Mouse (Mus musculus): ENCODE measurements around the gene Lenep. TPM values are rescaled to one million over a fixed set of nuclear protein-coding genes. Genes with fewer than 3 reads are reported as not detected.
A peak's percentile ranks its signal among the peaks of the same experiment; 100 is the strongest.

The Lenep gene
- polyA plus RNA-seq, 1 experiment from 2014 or later = 0.26 TPM

GRCm38 (mm10) chr3:89373581-89374231 is 28.9 kb downstream of the Lenep start:
- Histone ChIP-seq H3K9me3 (replicated peaks) (no peaks in the 10 kb centered on the region), H3K27ac (no peak overlapping the region), H3K4me3 (no peak overlapping the region), H3K27me3 (ENCODE audit: low read depth, poor library complexity, severe bottlenecking) (no peaks in the 10 kb centered on the region), H3K4me1 (peaks cover 17% of the 10 kb centered on the region), H3K36me3 (no peaks in the 10 kb centered on the region)
- DNase-seq (ENCODE audit: low spot score) = no peak
- 47% methylated on average over 5 of the region's 5 CpGs for WGBS

GRCm38 (mm10) chr3:89367338-89367737 is 35.3 kb downstream of the Lenep start:
- H3K4me1 ChIP-seq = peaks cover 20% of the 10 kb centered on the region
- no peak for DNase-seq (ENCODE audit: low spot score)
- H3K4me3 ChIP-seq = no peak overlapping the region
- H3K36me3 ChIP-seq = no peaks in the 10 kb centered on the region
- no peak overlapping the region for H3K27ac ChIP-seq
- no peaks in the 10 kb centered on the region for H3K9me3 ChIP-seq (replicated peaks)
- H3K27me3 ChIP-seq (ENCODE audit: low read depth, poor library complexity, severe bottlenecking) = no peaks in the 10 kb centered on the region
- WGBS = 65% methylated on average over 11 of the region's 11 CpGs

- H3K27me3 ChIP-seq (ENCODE audit: low read depth, poor library complexity, severe bottlenecking) = no peaks in the 10 kb centered on the region
- H3K4me1 ChIP-seq = peaks cover 23% of the 10 kb centered on the region
- H3K27ac ChIP-seq = no peak overlapping the region
- no peaks in the 10 kb centered on the region for H3K36me3 ChIP-seq
- no peaks in the 10 kb centered on the region for H3K9me3 ChIP-seq (replicated peaks)
- no peak overlapping the region for H3K4me3 ChIP-seq
- DNase-seq (ENCODE audit: low spot score) = no peak
- WGBS = 75% methylated on average over 20 of the region's 20 CpGs
These were observed 36.8 kb downstream of the Lenep start for GRCm38 (mm10) chr3:89365486-89366414.

- no peaks in the 10 kb centered on the region for H3K9me3 ChIP-seq (replicated peaks)
- H3K27ac ChIP-seq = no peak within 1 kb of the TSS
- no peaks in the 10 kb centered on the region for H3K36me3 ChIP-seq
- H3K27me3 ChIP-seq (ENCODE audit: low read depth, poor library complexity, severe bottlenecking) = no peaks in the 10 kb centered on the region
- H3K4me1 ChIP-seq = peaks cover 23% of the 10 kb centered on the region
- no peak within 1 kb of the TSS for H3K4me3 ChIP-seq
- 92% methylated on average over 11 of the region's 11 CpGs for WGBS
- no peak for DNase-seq (ENCODE audit: low spot score)
These were observed 37.5 kb downstream of the Lenep start, which contains the start of gene Dcst1 for GRCm38 (mm10) chr3:89365153-89365485. Gene Dcst1, minus strand, starts transcription at chr3:89365253.

- 64% methylated on average over 8 of the region's 8 CpGs for WGBS
- no peaks in the 10 kb centered on the region for H3K36me3 ChIP-seq
- DNase-seq (ENCODE audit: low spot score) = no peak
- H3K9me3 ChIP-seq (replicated peaks) = no peaks in the 10 kb centered on the region
- H3K27me3 ChIP-seq (ENCODE audit: low read depth, poor library complexity, severe bottlenecking) = no peaks in the 10 kb centered on the region
- H3K4me1 ChIP-seq = peaks cover 23% of the 10 kb centered on the region
- H3K27ac ChIP-seq = no peak overlapping the region
- no peak overlapping the region for H3K4me3 ChIP-seq
These were observed 38.0 kb downstream of the Lenep start for GRCm38 (mm10) chr3:89364631-89365030.

GRCm38 (mm10) chr3:89361675-89362074 is 40.9 kb downstream of the Lenep start, which contains the start of gene Dcst2:
Gene Dcst2, plus strand, starts transcription at chr3:89361975.
- Histone ChIP-seq H3K36me3 (no peaks in the 10 kb centered on the region), H3K4me1 (peaks cover 13% of the 10 kb centered on the region; the same call in 1 of the 2 replicates), H3K9me3 (replicated peaks) (no peaks in the 10 kb centered on the region), H3K27ac (0 out of 2 replicates have a peak within 1 kb of the TSS, but pooled peaks have one; percentile 37), H3K4me3 (no peak within 1 kb of the TSS), H3K27me3 (ENCODE audit: low read depth, poor library complexity, severe bottlenecking) (0 out of 2 replicates have a peak, but pooled peaks cover 6% of the 10 kb centered on the region)
- 85% methylated on average over 7 of the region's 7 CpGs for WGBS
- no peak for DNase-seq (ENCODE audit: low spot score)

- no peak for DNase-seq (ENCODE audit: low spot score)
- H3K4me3 ChIP-seq = no peak overlapping the region
- WGBS = 80% methylated on average over 3 of the region's 3 CpGs
These were observed 42.4 kb downstream of the Lenep start for GRCm38 (mm10) chr3:89360237-89360636.

GRCm38 (mm10) chr3:89359630-89360029 is 43.0 kb downstream of the Lenep start:
- H3K4me3 ChIP-seq = no peak overlapping the region
- H3K9me3 ChIP-seq (replicated peaks) = no peaks in the 10 kb centered on the region
- no peaks in the 10 kb centered on the region for H3K36me3 ChIP-seq
- 0 out of 2 replicates have a peak, but pooled peaks cover 6% of the 10 kb centered on the region for H3K27me3 ChIP-seq (ENCODE audit: low read depth, poor library complexity, severe bottlenecking)
- peaks cover 13% of the 10 kb centered on the region for H3K4me1 ChIP-seq
- DNase-seq (ENCODE audit: low spot score) = no peak
- H3K27ac ChIP-seq = no peak overlapping the region
- WGBS = 81% methylated on average over 6 of the region's 6 CpGs

More at GRCm38 (mm10) chr3:89360237-89360636, 42.4 kb downstream of the Lenep start:
- Histone ChIP-seq H3K9me3 (replicated peaks) (no peaks in the 10 kb centered on the region), H3K27me3 (ENCODE audit: low read depth, poor library complexity, severe bottlenecking) (0 out of 2 replicates have a peak, but pooled peaks cover 6% of the 10 kb centered on the region), H3K4me1 (peaks cover 8% of the 10 kb centered on the region; the same call in 1 of the 2 replicates), H3K27ac (no peak overlapping the region), H3K36me3 (no peaks in the 10 kb centered on the region)

- 75% methylated on average over 9 of the region's 9 CpGs for WGBS
- no peak for DNase-seq (ENCODE audit: low spot score)
- Histone ChIP-seq H3K27ac (no peak overlapping the region), H3K36me3 (no peaks in the 10 kb centered on the region), H3K9me3 (replicated peaks) (no peaks in the 10 kb centered on the region), H3K4me1 (peaks cover 15% of the 10 kb centered on the region), H3K27me3 (ENCODE audit: low read depth, poor library complexity, severe bottlenecking) (peaks cover 25% of the 10 kb centered on the region), H3K4me3 (no peak overlapping the region)
These were observed 46.6 kb downstream of the Lenep start for GRCm38 (mm10) chr3:89356029-89356428.

GRCm38 (mm10) chr3:89355512-89355902 is 47.1 kb downstream of the Lenep start:
- Histone ChIP-seq H3K27ac (no peak overlapping the region), H3K27me3 (ENCODE audit: low read depth, poor library complexity, severe bottlenecking) (peaks cover 30% of the 10 kb centered on the region), H3K9me3 (replicated peaks) (no peaks in the 10 kb centered on the region), H3K36me3 (no peaks in the 10 kb centered on the region), H3K4me3 (no peak overlapping the region), H3K4me1 (peaks cover 18% of the 10 kb centered on the region)
- 83% methylated on average over 6 of the region's 6 CpGs for WGBS
- DNase-seq (ENCODE audit: low spot score) = no peak

GRCm38 (mm10) chr3:89354816-89355511 is 47.6 kb downstream of the Lenep start:
- Histone ChIP-seq H3K27me3 (ENCODE audit: low read depth, poor library complexity, severe bottlenecking) (peaks cover 36% of the 10 kb centered on the region), H3K4me3 (0 out of 2 replicates have a peak overlapping the region, but pooled peaks have one; percentile 11), H3K36me3 (no peaks in the 10 kb centered on the region), H3K9me3 (replicated peaks) (no peaks in the 10 kb centered on the region), H3K4me1 (peaks cover 24% of the 10 kb centered on the region), H3K27ac (peak overlapping the region; percentile 38; the same call in 1 of the 2 replicates)
- peak; percentile 90 for DNase-seq (ENCODE audit: low spot score)
- WGBS = 15% methylated on average over 5 of the region's 5 CpGs

GRCm38 (mm10) chr3:89351271-89351670 is 51.3 kb downstream of the Lenep start:
- 0 out of 2 replicates have a peak, but pooled peaks cover 4% of the 10 kb centered on the region for H3K36me3 ChIP-seq
- H3K9me3 ChIP-seq (replicated peaks) = no peaks in the 10 kb centered on the region
- H3K4me3 ChIP-seq = no peak overlapping the region
- no peak overlapping the region for H3K27ac ChIP-seq
- WGBS = 47% methylated on average over 5 of the region's 5 CpGs
- no peak for DNase-seq (ENCODE audit: low spot score)
- peaks cover 65% of the 10 kb centered on the region for H3K27me3 ChIP-seq (ENCODE audit: low read depth, poor library complexity, severe bottlenecking)
- peaks cover 46% of the 10 kb centered on the region for H3K4me1 ChIP-seq
